ENCODE assay signal across 23 mouse cellular contexts in the genomic region with DNA sequence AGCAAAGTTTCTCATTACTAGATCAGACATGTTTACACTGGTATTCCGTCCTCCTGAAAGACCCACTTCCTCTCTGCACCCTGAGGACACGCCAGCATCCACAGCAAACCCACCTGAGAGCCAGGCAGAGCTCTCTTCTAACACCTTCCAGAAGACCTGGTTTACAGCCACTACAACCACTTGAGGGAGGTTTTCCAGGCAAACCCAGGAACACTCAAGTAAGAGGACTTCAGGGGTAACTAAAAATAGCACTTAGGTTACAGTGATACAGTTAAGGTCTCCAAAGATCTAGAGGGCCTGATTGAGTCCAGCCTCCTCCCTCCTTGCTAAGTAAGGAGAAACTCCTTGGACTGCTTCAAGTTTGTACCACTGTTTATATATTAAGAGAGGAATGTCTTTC.
"Had no signal": no experiment of that assay in that cellular context is flagged by ENCODE, and none has a peak within 500 bp of the region (broad histone marks: within the 10 kb centered on the region; RNA-seq: fewer than 3 reads in every experiment).

No protein-coding gene starts in this region.

- H3K9me3 ChIP-seq: limb, embryonic 12.5 days; liver, embryonic 12.5 days; liver, embryonic 15.5 days; midbrain, embryonic 12.5 days; neural tube, embryonic 13.5 days had no signal

- H3K27ac ChIP-seq: hindbrain, postnatal 0 days; kidney, postnatal 0 days; layer of hippocampus, adult 2 months; left cerebral cortex, adult 2 months; limb, embryonic 12.5 days; liver, embryonic 12.5 days; liver, embryonic 15.5 days; macrophage; midbrain, embryonic 12.5 days; neural tube, embryonic 13.5 days; stomach, postnatal 0 days had no signal

- H3K9ac ChIP-seq: limb, embryonic 12.5 days; liver, embryonic 12.5 days; liver, embryonic 15.5 days; lung, embryonic 14.5 days; midbrain, embryonic 12.5 days; neural tube, embryonic 13.5 days had no signal

- H3K4me2 ChIP-seq: limb, embryonic 12.5 days; liver, embryonic 12.5 days; liver, embryonic 15.5 days; lung, embryonic 14.5 days; midbrain, embryonic 12.5 days; neural tube, embryonic 13.5 days had no signal

- H3K4me3 ChIP-seq: layer of hippocampus, adult 2 months; left cerebral cortex, adult 2 months; limb, embryonic 12.5 days; liver, embryonic 12.5 days; liver, embryonic 15.5 days; midbrain, embryonic 12.5 days; myocyte; neural tube, embryonic 13.5 days had no signal

- DNase-seq: kidney, adult 2 months; kidney, postnatal 25 days; layer of hippocampus, adult 9-11 months; liver; lung, embryonic 14.5 days; retina, postnatal 1 day; right cerebral cortex, postnatal 4 days; thymus, postnatal 36 days had no signal

- ATAC-seq: hindbrain, postnatal 0 days; inflammation-experienced regulatory T-cells, adult 6 months; intestine, embryonic 16.5 days; liver, embryonic 12.5 days; midbrain, embryonic 16.5 days had no signal

- H3K4me1 ChIP-seq: limb, embryonic 12.5 days; liver, embryonic 12.5 days; liver, embryonic 15.5 days; midbrain, embryonic 12.5 days; neural tube, embryonic 13.5 days had no signal

- H3K27me3 ChIP-seq: limb, embryonic 12.5 days; liver, embryonic 12.5 days; liver, embryonic 15.5 days; midbrain, embryonic 12.5 days; neural tube, embryonic 13.5 days had no signal
